Mouse (Mus musculus) kidney, adult 11 months (tissue): ENCODE measurements around the gene Zfp330.

Source experiments
- DNase-seq: peaks from one replicate; pipeline ENCODE4 v3.0.0; 2022

Gene Zfp330

DNA sequence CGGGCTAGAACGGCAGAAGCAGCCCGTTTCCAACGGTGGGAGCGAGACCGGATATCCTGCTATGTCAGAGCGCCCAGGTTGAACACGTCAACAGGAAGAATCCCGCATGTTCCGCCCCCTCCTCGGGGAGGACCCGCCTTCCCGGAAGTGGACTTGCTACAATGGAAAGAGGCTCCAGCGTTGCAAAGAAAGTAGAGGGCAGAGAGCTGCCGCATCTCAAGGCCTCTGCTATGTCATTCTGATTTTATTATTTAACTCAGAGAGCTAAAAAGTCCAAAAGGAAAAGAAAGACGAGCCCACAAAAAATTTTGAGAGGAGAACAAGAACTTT lies at the start of gene Zfp330:
Gene Zfp330 (minus strand): TSS at position 68 of the 330 bp plus-strand sequence.
- DNase-seq, result peak; percentile 93

DNA sequence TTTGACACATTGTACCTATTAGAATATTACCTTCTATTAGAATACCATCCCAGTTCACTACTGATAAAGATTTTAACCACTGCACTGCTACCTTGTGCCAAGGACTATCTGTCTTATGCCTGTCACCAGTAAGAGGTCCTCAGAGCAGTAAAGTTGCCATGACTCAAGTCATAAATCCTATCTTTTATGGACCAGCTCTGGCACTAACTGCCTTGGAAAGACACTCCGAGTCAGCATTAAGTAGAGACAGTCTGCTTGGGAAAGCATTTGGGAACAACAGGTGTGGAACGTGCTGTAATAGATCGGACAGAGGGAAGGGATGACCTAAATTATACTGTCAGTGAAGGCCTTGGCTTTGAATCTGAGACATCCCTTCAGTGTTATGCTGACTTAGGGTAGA lies 4.0 kb upstream of the Zfp330 start:
- no peak for DNase-seq

DNA sequence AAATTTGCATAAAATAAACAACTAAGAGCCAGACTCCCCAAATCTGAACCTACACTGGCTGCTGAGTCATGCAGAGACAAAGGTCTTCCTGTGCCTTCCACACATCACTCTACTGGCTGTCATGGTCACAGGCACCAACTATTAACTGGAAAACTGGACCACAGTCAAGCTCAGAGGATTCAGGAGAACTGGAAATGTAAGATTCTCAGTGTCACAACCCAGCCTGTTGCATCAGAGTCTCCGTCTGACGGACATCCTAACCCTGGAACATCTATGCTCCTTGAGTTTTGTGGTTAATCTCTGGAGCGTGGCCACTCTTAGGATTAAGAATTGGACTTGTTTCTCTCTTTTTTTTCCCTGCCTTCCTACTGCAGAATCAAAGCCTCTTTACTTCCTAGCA lies 3.4 kb upstream of the Zfp330 start:
- no peak for DNase-seq

DNA sequence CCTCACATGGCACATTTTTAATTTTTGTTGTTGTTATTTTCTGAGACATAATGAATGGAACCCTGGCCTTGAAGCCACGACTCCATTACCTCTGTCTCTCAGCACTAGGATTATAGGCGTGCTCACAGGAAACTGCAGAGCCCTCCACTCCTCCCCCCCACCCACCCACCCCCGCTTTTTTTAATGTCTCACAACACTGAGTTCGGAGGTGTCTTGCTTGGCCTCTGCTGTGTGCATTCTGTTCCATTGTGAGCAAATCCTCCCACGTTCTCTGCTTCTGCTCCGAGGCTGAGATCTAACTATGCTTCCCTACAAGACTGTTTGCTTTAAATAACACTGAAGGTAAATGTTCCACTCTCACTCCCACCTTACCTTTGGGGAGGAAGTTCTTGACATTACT lies 522 bp upstream of the Zfp330 start:
- DNase-seq, result no peak

DNA sequence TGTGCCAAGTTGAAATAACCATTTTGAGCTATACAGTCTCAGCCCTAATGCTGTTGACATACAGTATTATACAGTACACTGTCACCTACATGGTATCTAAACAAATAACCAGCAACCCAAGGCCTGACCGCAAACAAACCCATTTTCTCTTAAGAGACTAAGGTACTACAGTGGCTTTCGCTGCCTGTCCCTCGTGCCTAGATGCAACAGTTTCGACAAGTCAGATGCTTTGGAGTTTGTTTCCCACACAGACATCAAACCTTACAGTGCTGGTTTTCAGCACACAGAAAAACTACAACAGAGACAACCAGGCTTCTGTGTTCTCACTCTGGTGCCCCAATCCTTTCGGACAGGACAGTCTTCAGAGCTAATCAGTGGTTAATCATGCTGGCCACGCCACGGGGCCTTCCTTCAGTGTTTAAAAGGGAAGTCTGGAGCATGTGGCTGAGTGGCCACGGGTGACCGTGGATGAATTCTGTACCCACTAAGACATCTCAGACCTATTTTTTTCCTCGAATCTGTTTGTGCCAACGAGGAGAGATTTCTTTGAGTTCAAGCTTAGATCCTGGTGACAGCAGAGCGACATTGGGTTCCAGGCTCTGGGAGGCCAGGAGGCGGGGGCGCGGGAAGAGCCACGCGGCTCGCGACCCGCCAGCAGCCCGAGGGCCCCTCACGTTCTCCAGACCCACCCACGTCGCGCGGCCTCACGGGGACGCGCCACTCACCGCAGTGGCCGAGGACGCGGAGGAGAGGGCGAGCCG lies 448 bp downstream of the Zfp330 start:
- DNase-seq, result no peak

DNA sequence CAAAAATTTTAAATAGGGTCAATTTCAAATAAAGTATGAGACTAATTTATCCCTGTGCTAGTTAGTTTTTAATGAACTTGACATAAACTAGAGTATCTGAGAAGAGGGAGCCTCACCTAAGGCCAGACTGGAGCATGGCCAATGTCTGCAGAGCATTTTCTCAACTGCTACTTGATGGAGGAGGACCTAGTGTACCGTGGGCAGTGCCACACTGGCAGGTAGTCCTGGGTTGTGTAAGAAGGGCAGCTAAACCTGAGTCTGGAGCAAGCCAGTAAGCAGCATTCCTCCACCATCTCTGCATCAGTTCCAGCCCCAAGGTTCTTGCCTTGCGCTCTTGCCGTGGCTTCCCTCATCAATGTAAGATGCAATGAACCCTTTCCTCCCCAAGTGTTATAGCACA lies 3.1 kb downstream of the Zfp330 start:
- DNase-seq, result no peak

DNA sequence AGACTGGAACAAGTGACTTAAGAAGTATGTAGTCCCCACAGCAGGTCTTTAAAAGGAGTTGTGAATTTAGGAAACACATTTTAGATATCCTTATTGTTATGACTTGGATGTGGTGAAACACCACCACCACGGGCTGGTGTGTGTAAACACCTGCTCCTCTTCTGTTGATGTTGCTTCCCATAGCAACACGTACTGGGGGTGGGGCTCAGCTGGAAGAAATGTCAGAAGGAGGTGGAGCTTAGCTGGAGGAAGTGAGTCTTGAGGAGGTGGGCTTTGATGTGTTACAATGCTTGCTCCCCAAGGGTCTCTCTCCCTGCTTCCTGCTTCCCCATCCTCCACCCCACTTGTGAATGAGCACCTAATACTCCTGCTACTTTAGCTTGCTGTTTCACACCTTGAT lies 14.9 kb downstream of the Zfp330 start:
- DNase-seq, result no peak

DNA sequence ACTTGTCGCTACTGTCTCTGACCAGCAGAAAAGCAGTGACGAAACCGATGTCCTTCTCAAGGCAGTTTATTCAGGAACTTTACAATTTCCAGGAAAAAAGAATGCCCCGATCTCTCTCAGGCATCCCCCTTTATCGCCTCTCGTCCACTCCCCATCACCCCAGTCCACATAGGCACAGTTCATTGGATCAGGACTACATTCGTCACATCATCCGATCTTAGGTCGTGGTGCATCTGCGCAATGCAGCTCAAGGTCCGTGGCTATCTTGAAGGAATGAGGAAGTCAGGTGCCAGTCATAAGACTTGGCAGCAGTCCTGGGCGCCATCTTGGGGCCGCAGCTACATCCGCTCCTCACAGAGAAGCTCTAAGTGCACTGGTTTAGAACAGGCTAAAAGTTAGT lies 19.0 kb downstream of the Zfp330 start:
- no peak for DNase-seq

DNA sequence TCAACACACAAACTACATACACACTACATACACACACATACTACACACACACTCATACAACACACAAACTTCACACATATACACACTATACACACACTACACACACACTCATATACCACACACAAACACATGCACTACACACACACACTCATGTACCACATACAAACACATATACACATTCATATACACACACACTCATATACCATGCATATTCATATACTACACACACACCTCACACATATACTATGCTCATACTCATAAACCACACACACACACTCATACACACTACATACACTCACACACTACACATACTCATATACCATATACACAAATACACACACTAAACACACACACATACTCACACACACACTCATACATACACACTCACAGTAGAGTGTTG lies 27.3 kb downstream of the Zfp330 start:
- DNase-seq, result no peak

DNA sequence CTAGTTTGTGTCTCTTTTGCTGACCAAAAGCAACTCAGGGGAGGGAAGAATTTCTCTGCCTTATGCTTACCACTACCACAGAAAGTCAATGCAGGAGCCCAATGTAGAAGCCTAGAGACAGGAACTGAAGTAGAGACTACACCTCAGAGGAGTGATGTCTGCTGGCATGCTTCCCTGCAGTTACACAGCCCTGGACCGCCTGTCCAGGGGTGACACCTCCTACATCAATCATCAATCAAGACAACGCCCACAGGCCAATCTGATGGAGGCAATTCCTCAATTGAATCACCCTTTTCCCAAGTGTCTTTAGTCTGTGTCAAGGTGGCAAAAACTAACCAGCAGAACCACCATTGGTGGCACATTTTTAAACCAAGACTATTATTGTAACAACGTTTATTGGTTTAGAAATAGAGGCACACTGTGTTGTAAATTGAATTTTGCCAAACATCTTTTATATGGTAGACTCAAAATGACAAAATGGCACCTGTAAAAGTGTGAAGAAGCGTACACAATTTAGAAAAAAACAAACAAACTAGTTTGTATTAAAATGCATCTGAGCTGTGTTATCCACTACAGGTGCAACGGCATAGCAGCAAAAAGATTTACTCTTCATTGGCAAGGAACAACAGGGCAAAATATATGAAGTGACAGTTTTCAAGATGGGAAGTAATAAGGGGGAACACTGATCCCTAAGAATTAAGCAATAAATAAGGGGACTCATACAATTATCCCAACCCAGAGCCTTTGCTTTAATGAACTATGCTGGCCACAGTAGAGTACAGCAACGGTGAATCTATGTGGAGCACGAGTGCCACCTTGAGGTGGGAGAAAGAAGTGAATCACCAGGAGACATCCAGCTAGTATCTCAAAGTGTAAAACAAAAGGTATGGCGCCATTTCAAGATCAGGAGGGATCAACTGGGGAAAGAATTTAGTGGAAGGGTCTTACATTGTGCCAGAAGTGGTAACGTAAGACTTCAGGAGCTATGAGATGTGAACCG lies 29.8 kb downstream of the Zfp330 start:
- peak; percentile 26 for DNase-seq
